Mouse (Mus musculus): ENCODE results near the gene Arsk. TPM values are rescaled to one million over a fixed set of nuclear protein-coding genes. Genes with fewer than 3 reads are reported as not detected.

Arsk gene
- polyA plus RNA-seq (2012; rRNA removed), result 8.6 and 9.0 TPM in 2 replicates

DNA sequence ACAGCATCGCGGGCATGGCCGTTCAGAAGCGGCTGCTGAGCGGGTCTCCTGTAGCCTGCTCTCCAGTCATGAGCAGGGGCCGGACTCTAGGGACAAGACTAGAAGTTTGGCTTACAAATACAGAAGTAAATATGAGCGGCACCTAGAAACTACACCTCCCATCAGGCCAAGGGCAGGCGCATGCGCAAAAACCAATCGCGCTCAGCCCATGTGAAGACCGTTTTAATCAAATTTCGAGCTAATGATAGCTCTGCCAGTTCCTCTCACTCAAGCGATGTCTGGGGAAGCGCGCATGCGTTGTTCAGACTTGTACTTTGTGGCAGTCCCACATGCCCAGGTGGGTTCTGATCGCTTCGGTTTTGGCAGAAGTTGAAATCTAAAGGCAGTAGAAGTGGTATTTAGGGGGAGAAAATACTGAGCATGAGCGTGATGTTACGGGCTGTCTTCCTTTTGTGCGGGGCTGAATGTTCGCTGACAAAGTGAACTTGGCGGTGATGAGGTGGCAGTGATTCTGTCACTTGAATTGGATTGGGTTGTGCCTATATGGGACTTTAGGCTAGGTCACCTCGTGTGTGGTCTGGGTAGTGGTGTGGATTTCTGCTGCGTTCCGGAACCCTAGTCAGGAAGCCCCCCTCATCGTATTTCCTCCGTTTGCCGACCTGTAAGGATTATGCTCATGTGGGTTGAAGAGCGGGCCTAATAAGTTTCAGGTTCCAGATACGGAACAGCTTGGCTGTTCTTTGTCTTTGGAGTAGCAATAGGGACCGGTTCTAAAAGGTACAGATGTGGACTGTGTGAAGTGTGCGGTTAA is at the start of gene Arsk, which contains the start of gene Ttc37:
Gene Arsk, minus strand, starts transcription at position 168 of the 811 bp plus-strand sequence.
Gene Ttc37, plus strand, starts transcription at position 242 of the 811 bp plus-strand sequence.
- TF ChIP-seq POLR2A (IDR thresholded peaks at IDR 0.05; ENCODE audit: low read depth, low read length) (no peak), CTCF (conservative IDR thresholded peaks at IDR 0.05; ENCODE audit: insufficient read depth, insufficient read length, low read depth, low read length) (no peak)
- peak within 1 kb of the TSS; percentile 89 for H3K4me3 ChIP-seq (ENCODE audit: insufficient read depth, low read depth, low read length)
- H3K27me3 ChIP-seq (replicated peaks; ENCODE audit: control insufficient read depth, insufficient read depth, low read length), result no peaks in the 10 kb centered on the region
- peaks cover 3% of the 10 kb centered on the region; the same call in 1 of the 2 replicates for H3K4me1 ChIP-seq (ENCODE audit: control insufficient read depth, insufficient read depth, low read length)
- no peaks in the 10 kb centered on the region for H3K36me3 ChIP-seq (ENCODE audit: control insufficient read depth, insufficient read depth, low read length)
- H3K27ac ChIP-seq (ENCODE audit: insufficient read depth, low read depth, low read length), result peak within 1 kb of the TSS; percentile 79
- peak; percentile 98 for DNase-seq
- under 1% methylated on average over 34 of the region's 34 CpGs for WGBS

DNA sequence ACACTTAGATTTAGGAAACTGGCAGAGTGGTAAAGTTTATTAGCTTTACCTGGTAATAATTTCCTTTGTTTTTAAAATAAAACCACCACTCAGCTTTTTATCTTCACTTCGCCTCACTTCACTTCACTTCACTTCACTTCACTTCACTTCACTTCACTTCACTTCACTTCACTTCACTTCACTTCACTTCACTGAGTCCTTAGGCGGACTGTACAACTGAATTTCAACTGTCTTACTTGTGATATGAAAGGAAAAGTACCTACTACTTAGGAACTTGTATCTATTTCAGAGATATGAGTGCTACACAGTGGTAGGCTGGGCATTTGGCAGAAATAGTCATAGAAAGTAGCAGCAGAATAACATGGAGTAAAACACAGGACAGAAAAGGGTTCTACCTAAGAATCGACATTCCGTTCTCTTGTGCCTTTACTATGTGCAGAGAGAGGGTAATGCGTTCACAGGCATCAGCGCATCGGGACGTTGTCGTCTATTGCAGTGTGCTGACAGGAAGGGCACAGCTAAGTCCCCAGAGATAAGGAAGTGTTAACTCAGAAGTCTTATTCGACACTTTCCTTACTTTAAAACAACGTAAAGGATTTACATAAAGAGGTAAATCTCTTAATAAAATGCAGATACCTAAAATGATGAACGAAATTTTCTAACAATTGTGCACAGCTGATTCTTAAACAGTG is 42.8 kb upstream of the Arsk start:
- no peaks in the 10 kb centered on the region for H3K4me1 ChIP-seq (ENCODE audit: control insufficient read depth, insufficient read depth, low read length)
- no peaks in the 10 kb centered on the region for H3K27me3 ChIP-seq (replicated peaks; ENCODE audit: control insufficient read depth, insufficient read depth, low read length)
- TF ChIP-seq CTCF (conservative IDR thresholded peaks at IDR 0.05; ENCODE audit: insufficient read depth, insufficient read length, low read depth, low read length) (no peak), POLR2A (IDR thresholded peaks at IDR 0.05; ENCODE audit: low read depth, low read length) (no peak)
- H3K36me3 ChIP-seq (ENCODE audit: control insufficient read depth, insufficient read depth, low read length), result peaks cover 9% of the 10 kb centered on the region
- WGBS, result 70% methylated on average over 12 of the region's 12 CpGs
- H3K27ac ChIP-seq (ENCODE audit: insufficient read depth, low read depth, low read length), result no peak overlapping the region
- H3K4me3 ChIP-seq (ENCODE audit: insufficient read depth, low read depth, low read length), result no peak overlapping the region
- peak; percentile 56 for DNase-seq

DNA sequence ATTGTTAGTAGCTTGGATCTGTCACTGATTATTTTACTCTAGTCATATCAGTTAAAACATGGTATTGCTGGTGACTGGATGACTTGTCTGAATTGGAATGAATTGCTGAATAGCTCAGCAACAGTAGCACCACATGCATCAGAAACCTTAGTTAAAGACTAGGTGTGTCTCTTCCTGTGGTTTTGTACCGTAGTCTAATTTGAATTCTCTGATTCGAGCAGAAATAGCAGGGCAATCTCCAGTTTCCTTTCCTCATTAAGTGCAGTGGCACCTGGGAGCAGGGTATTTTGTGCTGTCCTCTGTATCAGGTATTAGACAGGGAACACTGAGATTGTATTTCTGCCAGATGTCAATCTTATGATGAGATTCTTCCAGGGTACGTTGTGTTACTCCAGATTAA is 40.4 kb upstream of the Arsk start:
- 62% methylated on average over 3 of the region's 3 CpGs for WGBS
- H3K4me1 ChIP-seq (ENCODE audit: control insufficient read depth, insufficient read depth, low read length), result no peaks in the 10 kb centered on the region
- no peak overlapping the region for H3K4me3 ChIP-seq (ENCODE audit: insufficient read depth, low read depth, low read length)
- peaks cover 8% of the 10 kb centered on the region for H3K36me3 ChIP-seq (ENCODE audit: control insufficient read depth, insufficient read depth, low read length)
- no peak overlapping the region for H3K27ac ChIP-seq (ENCODE audit: insufficient read depth, low read depth, low read length)
- no peaks in the 10 kb centered on the region for H3K27me3 ChIP-seq (replicated peaks; ENCODE audit: control insufficient read depth, insufficient read depth, low read length)
- DNase-seq, result no peak
- TF ChIP-seq POLR2A (IDR thresholded peaks at IDR 0.05; ENCODE audit: low read depth, low read length), result no peak
- no peak for TF ChIP-seq CTCF (conservative IDR thresholded peaks at IDR 0.05; ENCODE audit: insufficient read depth, insufficient read length, low read depth, low read length)

DNA sequence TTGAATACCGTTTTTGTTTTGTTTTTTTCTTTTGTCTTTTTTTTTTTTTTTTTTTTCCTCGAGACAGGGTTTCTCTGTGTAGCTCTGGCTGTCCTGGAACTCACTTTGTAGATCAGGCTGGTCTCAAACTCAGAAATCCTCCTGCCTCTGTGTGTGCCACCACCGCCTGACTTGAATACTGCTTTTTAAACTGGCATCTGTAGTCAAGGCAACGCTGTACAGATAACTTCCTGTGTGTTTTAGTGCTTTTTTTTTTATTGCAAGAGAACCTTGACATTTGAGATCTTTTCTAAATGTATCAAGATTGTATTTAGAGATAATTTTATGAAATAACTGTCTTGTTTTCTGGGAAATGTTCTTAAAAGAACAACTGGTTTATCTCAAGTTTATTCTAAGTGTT is 34.0 kb upstream of the Arsk start:
- Histone ChIP-seq H3K4me1 (ENCODE audit: control insufficient read depth, insufficient read depth, low read length) (no peaks in the 10 kb centered on the region), H3K27me3 (replicated peaks; ENCODE audit: control insufficient read depth, insufficient read depth, low read length) (no peaks in the 10 kb centered on the region), H3K36me3 (ENCODE audit: control insufficient read depth, insufficient read depth, low read length) (peaks cover 11% of the 10 kb centered on the region), H3K4me3 (ENCODE audit: insufficient read depth, low read depth, low read length) (no peak overlapping the region), H3K27ac (ENCODE audit: insufficient read depth, low read depth, low read length) (no peak overlapping the region)
- WGBS, result 84% methylated on average over 4 of the region's 4 CpGs
- DNase-seq, result no peak
- TF ChIP-seq POLR2A (IDR thresholded peaks at IDR 0.05; ENCODE audit: low read depth, low read length) (no peak), CTCF (conservative IDR thresholded peaks at IDR 0.05; ENCODE audit: insufficient read depth, insufficient read length, low read depth, low read length) (no peak)

DNA sequence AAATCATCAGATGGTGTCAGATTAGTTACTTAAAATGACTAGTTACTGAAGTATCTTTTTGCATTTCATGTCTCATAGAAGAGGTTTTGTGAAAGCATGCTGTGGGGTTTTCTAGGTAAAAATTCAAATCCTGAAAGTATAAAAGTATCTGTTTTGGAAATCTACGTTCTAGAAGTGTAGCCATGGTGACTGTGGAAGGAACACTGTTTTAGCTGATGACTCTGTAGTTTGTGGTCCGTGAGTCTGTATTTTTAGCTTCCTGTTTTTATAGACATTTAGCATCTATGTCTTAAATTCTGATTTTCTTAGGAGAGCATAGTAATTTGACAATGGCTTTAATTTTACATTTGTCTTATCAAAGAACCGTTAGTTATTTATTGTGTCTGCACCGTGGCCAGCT is 30.3 kb upstream of the Arsk start:
- WGBS, result 90% methylated on average over 4 of the region's 4 CpGs
- no peak for TF ChIP-seq POLR2A (IDR thresholded peaks at IDR 0.05; ENCODE audit: low read depth, low read length)
- no peak for TF ChIP-seq CTCF (conservative IDR thresholded peaks at IDR 0.05; ENCODE audit: insufficient read depth, insufficient read length, low read depth, low read length)
- DNase-seq, result no peak
- no peak overlapping the region for H3K4me3 ChIP-seq (ENCODE audit: insufficient read depth, low read depth, low read length)
- no peaks in the 10 kb centered on the region for H3K27me3 ChIP-seq (replicated peaks; ENCODE audit: control insufficient read depth, insufficient read depth, low read length)
- H3K36me3 ChIP-seq (ENCODE audit: control insufficient read depth, insufficient read depth, low read length), result peaks cover 8% of the 10 kb centered on the region
- no peak overlapping the region for H3K27ac ChIP-seq (ENCODE audit: insufficient read depth, low read depth, low read length)
- no peaks in the 10 kb centered on the region for H3K4me1 ChIP-seq (ENCODE audit: control insufficient read depth, insufficient read depth, low read length)

DNA sequence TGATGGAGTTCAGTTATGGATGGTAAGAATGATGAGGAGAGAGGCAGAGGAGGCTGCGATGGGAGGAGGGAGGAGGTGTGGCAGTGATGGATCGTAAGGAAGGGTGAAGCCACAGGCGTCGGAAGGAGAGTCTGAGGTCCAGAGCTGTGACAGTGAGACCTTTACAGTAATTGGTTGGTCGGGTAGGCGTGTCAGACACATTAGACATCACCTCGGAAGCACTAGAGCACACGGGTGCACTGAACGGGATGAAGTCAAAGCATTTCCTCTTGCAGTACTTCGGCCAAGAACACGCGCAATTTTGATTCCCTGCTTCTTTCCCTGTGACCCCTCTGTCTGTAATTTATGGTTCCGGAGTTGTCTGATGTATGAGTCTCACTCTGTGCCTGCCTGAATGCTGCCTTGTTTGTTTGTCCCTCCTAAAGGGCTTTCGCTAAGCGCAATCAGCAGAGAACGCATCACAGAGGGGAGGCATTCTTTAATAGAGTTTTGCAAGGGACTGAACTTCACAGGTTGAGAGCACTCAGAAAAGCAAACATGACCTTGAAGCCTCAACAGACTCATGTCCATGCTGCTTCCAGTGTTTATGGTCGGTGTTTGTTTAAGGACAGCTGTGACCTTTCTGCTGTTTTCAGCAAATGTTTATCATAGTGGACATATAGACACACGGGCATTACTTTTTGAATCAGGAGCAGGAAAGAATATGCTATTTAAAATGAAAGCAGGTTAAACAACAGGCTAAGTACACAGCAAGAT is 10.8 kb upstream of the Arsk start:
- WGBS, result 80% methylated on average over 18 of the region's 18 CpGs
- no peak overlapping the region for H3K4me3 ChIP-seq (ENCODE audit: insufficient read depth, low read depth, low read length)
- no peak for DNase-seq
- H3K4me1 ChIP-seq (ENCODE audit: control insufficient read depth, insufficient read depth, low read length), result no peaks in the 10 kb centered on the region
- no peaks in the 10 kb centered on the region for H3K27me3 ChIP-seq (replicated peaks; ENCODE audit: control insufficient read depth, insufficient read depth, low read length)
- H3K36me3 ChIP-seq (ENCODE audit: control insufficient read depth, insufficient read depth, low read length), result peaks cover 5% of the 10 kb centered on the region
- TF ChIP-seq CTCF (conservative IDR thresholded peaks at IDR 0.05; ENCODE audit: insufficient read depth, insufficient read length, low read depth, low read length), result no peak
- TF ChIP-seq POLR2A (IDR thresholded peaks at IDR 0.05; ENCODE audit: low read depth, low read length), result no peak
- H3K27ac ChIP-seq (ENCODE audit: insufficient read depth, low read depth, low read length), result no peak overlapping the region
